Mouse (Mus musculus): ENCODE measurements at regions not wholly inside any gene's neighbourhood (a gene's known extent, or its start where the extent isn't known, plus 50 kb on each side); places are given as distances from the start of the nearest gene placed in this dataset.

DNA sequence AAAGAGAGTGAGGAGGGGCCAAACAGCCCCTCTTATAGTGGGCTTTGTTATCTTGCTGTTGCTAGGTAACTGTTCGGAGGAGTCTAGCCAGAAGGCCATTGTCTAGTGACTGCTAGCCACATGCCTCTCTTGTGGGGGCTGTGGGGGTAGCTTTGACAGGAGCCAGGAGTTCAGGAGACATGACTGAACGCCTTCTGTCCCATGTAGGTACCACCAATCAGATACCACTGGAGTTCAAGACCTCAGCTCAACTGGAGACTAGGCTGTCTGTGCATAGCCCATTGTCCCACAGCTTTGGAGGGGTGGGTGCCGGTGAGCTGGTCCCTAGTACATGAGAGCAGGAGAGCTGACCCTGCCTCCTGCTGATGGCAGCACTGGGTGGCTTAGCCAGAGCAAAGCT, 82.4 kb upstream of the Unc93a2 start:
- peak; percentile 48 for DNase-seq (ENCODE audit: low read depth, low spot score)

GRCm38 (mm10) chr17:7464901-7465300, 79.6 kb upstream of the Unc93a2 start:
- DNase-seq (ENCODE audit: low read depth, low spot score) = no peak

DNA sequence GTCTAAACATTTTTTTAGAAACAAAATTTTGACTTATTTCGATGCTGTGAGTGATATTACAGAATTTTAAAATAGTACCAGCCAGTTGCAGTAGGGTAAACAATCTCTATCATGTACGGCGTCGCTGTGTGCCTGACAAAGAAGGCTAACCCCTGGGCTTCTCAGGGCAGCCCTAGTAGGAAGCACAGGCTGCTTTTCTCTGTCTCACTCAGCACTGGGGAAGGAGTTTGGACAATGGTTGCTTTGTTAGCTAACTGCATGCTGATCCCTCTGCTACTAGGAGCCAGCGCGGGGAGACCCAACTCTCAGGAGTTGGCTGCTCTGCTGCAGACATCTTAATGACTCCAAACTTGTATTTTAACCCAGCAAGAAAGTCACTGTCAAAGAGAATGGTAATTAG, 75.9 kb upstream of the Unc93a2 start:
- peak; percentile 49 for DNase-seq (ENCODE audit: low read depth, low spot score)

GRCm38 (mm10) chr17:7456939-7457338, 71.7 kb upstream of the Unc93a2 start:
- DNase-seq (ENCODE audit: low read depth, low spot score) = no peak

- peak; percentile 76 for DNase-seq (ENCODE audit: low read depth, low spot score)
These were observed 58.6 kb upstream of the Unc93a2 start for GRCm38 (mm10) chr17:7443822-7444221.

DNA sequence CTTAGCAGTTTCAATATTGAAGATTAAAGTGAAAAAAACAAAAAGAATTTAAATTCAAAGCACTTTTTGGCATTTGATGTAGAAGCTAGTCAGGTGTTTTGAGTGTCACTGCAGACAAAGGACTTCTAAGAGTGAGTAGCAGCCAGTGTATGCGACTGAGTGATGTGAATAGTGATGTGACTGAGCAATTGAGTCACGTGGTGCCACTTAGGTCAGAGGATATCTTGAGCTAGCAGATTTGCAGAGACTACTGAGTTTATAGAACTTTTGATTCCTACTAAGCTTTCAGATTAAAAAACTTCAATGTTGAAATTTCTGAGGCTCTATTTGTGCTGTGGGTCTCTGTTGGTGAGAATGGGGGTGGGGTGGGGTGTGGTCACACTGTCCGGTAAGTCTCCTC, 49.8 kb upstream of the Unc93a2 start:
- no peak for DNase-seq (ENCODE audit: low read depth, low spot score)

Data from R1 (cell line).